Mouse (Mus musculus) stomach, postnatal 0 days (tissue): ENCODE results near the gene Degs1.

Experiments
- CTCF ChIP-seq: IDR thresholded peaks from 2 replicates; pipeline ENCODE4 v1.5.1; 2016; ENCODE audit warnings: antibody characterized with exemption, low read depth, mild to moderate bottlenecking, moderate library complexity
- EP300 ChIP-seq: optimal IDR thresholded peaks from 2 replicates; pipeline ENCODE3; 2016; ENCODE audit warnings: antibody characterized with exemption

- no peak for TF ChIP-seq CTCF
- TF ChIP-seq EP300: no peak
Observed at GRCm38 (mm10) chr1:182256041-182256680, 26.4 kb downstream of the Degs1 start.
